Mouse (Mus musculus) CH12.LX (cell line): ENCODE data around the gene Ece1. TPM values are rescaled to one million over a fixed set of nuclear protein-coding genes. Genes with fewer than 3 reads are reported as not detected.

Experiments used
- DNase-seq: peaks from one replicate; pipeline ENCODE4 v3.0.0-alpha.2; 2013; ENCODE audit errors: extremely low read depth
- H3K27ac ChIP-seq: 2 replicates; pipeline ENCODE4 v1.5.1; 2012; ENCODE audit warnings: low read depth, mild to moderate bottlenecking, control low read depth, moderate library complexity; ENCODE audit not compliant: insufficient read depth
- H3K27me3 ChIP-seq: replicated peaks from 2 replicates; pipeline ENCODE3; 2012; ENCODE audit warnings: inconsistent platforms
- H3K36me3 ChIP-seq, 2 experiments: replicated peaks in 1 of 2; 2 replicates each; pipeline versions ENCODE3 to v1.6.1; 2012; ENCODE audit warnings: inconsistent platforms in 1 of 2, low read length in 1 of 2, mild to moderate bottlenecking in 1 of 2, mixed read lengths in 1 of 2, moderate library complexity in 1 of 2; ENCODE audit not compliant: control insufficient read depth in 1 of 2, insufficient read depth in 1 of 2
- H3K4me1 ChIP-seq, 2 experiments: 2 replicates each; pipeline ENCODE4 v1.6.1; 2012; ENCODE audit warnings: inconsistent platforms in 1 of 2, moderate library complexity in 1 of 2; ENCODE audit not compliant: insufficient read depth in 2 of 2, control insufficient read depth in 1 of 2
- H3K4me2 ChIP-seq: 2 replicates; pipeline ENCODE4 v1.6.1; 2012; ENCODE audit warnings: low read depth, mild to moderate bottlenecking, control low read depth; ENCODE audit not compliant: poor library complexity, insufficient read depth, severe bottlenecking
- H3K4me3 ChIP-seq, 3 experiments: fragments of 150-350 bp in 1 of 3; sonication (generic) in 1 of 3; replicated peaks in 1 of 3; 2 replicates each; pipeline versions ENCODE3 to v1.5.1; 2011 to 2012; ENCODE audit warnings: low read depth in 2 of 3, low read length in 2 of 3, mild to moderate bottlenecking in 2 of 3, moderate library complexity in 2 of 3, control low read depth in 1 of 3, improper control_type of control experiment in 1 of 3, inconsistent platforms in 1 of 3, mixed read lengths in 1 of 3; ENCODE audit not compliant: poor library complexity in 1 of 3
- H3K79me2 ChIP-seq: replicated peaks from 2 replicates; pipeline ENCODE4 v1.6.1; 2012; ENCODE audit warnings: mild to moderate bottlenecking, moderate library complexity; ENCODE audit not compliant: control insufficient read depth, poor library complexity, insufficient read depth, severe bottlenecking; ENCODE audit errors: extremely low read depth
- H3K9ac ChIP-seq: 2 replicates; pipeline ENCODE4 v1.6.1; 2012; ENCODE audit warnings: low read depth, mild to moderate bottlenecking, control low read depth, moderate library complexity; ENCODE audit not compliant: insufficient read depth
- H3K9me3 ChIP-seq: replicated peaks from 2 replicates; pipeline ENCODE3; 2012; ENCODE audit warnings: low read length, inconsistent platforms, mixed read lengths
- BHLHE40 ChIP-seq: IDR thresholded peaks from 2 replicates; pipeline ENCODE4 v1.6.1; 2011; ENCODE audit warnings: mild to moderate bottlenecking, low read depth, low read length, improper control_type of control experiment
- CHD2 ChIP-seq: IDR thresholded peaks from 2 replicates; pipeline ENCODE4 v1.6.1; 2011; ENCODE audit warnings: low read length, improper control_type of control experiment
- ELF1 ChIP-seq: IDR thresholded peaks from 2 replicates; pipeline ENCODE4 v1.6.1; 2014; ENCODE audit warnings: low read depth, mild to moderate bottlenecking, inconsistent platforms, low read length, improper control_type of control experiment
- EP300 ChIP-seq: IDR thresholded peaks from 2 replicates; pipeline ENCODE4 v1.6.1; 2011; ENCODE audit warnings: low read length, improper control_type of control experiment
- ETS1 ChIP-seq: conservative IDR thresholded peaks from 2 replicates; pipeline ENCODE4 v1.6.1; 2012; ENCODE audit warnings: low read depth, mild to moderate bottlenecking, inconsistent platforms, low read length, improper control_type of control experiment, moderate library complexity
- GABPA ChIP-seq: IDR thresholded peaks from 2 replicates; pipeline ENCODE4 v1.6.1; 2012; ENCODE audit warnings: low read depth, low read length, improper control_type of control experiment, inconsistent platforms; ENCODE audit not compliant: insufficient replicate concordance
- HCFC1 ChIP-seq: IDR thresholded peaks from 2 replicates; pipeline ENCODE4 v1.6.1; 2012; ENCODE audit warnings: low read depth, mild to moderate bottlenecking, inconsistent platforms, low read length, improper control_type of control experiment
- IRF4 ChIP-seq: IDR thresholded peaks from 2 replicates; pipeline ENCODE4 v1.6.1; 2014; ENCODE audit warnings: low read depth, mild to moderate bottlenecking, inconsistent platforms, low read length, improper control_type of control experiment
- JUN ChIP-seq: IDR thresholded peaks from 2 replicates; pipeline ENCODE4 v1.6.1; 2011; ENCODE audit warnings: low read depth, mild to moderate bottlenecking, low read length, improper control_type of control experiment, moderate library complexity; ENCODE audit not compliant: insufficient read depth
- JUND ChIP-seq: conservative IDR thresholded peaks from 2 replicates; pipeline ENCODE4 v1.6.1; 2011; ENCODE audit warnings: low read depth, low read length, improper control_type of control experiment
- KAT2A ChIP-seq: IDR thresholded peaks from 2 replicates; pipeline ENCODE4 v1.6.1; 2012; ENCODE audit warnings: low read length, improper control_type of control experiment, inconsistent platforms; ENCODE audit not compliant: insufficient replicate concordance
- MAFK ChIP-seq: IDR thresholded peaks from 2 replicates; pipeline ENCODE4 v1.6.1; 2011; ENCODE audit warnings: low read length, improper control_type of control experiment; ENCODE audit not compliant: insufficient replicate concordance
- MAZ ChIP-seq: IDR thresholded peaks from 2 replicates; pipeline ENCODE4 v1.6.1; 2012; ENCODE audit warnings: low read depth, mild to moderate bottlenecking, inconsistent platforms, low read length, improper control_type of control experiment, moderate library complexity
- MEF2A ChIP-seq: IDR thresholded peaks from 2 replicates; pipeline ENCODE4 v1.6.1; 2014; ENCODE audit warnings: low read depth, mild to moderate bottlenecking, inconsistent platforms, low read length, improper control_type of control experiment, borderline replicate concordance
- MXI1 ChIP-seq: IDR thresholded peaks from 2 replicates; pipeline ENCODE4 v1.6.1; 2011; ENCODE audit warnings: mild to moderate bottlenecking, low read depth, low read length, improper control_type of control experiment
- POLR2A ChIP-seq: IDR thresholded peaks from 2 replicates; pipeline ENCODE4 v1.6.1; 2011; ENCODE audit warnings: low read depth, mild to moderate bottlenecking, improper control_type of control experiment, low read length
- RCOR1 ChIP-seq: conservative IDR thresholded peaks from 2 replicates; pipeline ENCODE4 v1.6.1; 2012; ENCODE audit warnings: low read depth, mild to moderate bottlenecking, inconsistent platforms, low read length, improper control_type of control experiment
- SMC3 ChIP-seq: IDR thresholded peaks from 2 replicates; pipeline ENCODE4 v1.6.1; 2011; ENCODE audit warnings: low read depth, low read length, improper control_type of control experiment
- TCF12 ChIP-seq: IDR thresholded peaks from 2 replicates; pipeline ENCODE4 v1.6.1; 2014; ENCODE audit warnings: low read depth, mild to moderate bottlenecking, inconsistent platforms, low read length, improper control_type of control experiment
- UBTF ChIP-seq: IDR thresholded peaks from 2 replicates; pipeline ENCODE4 v1.6.1; 2012; ENCODE audit warnings: low read depth, mild to moderate bottlenecking, inconsistent platforms, low read length, improper control_type of control experiment, moderate library complexity
- USF1 ChIP-seq: IDR thresholded peaks from 2 replicates; pipeline ENCODE4 v1.6.1; 2014; ENCODE audit warnings: low read depth, mild to moderate bottlenecking, inconsistent platforms, low read length, improper control_type of control experiment
- ZC3H11A ChIP-seq: IDR thresholded peaks from 2 replicates; pipeline ENCODE4 v1.6.1; 2012; ENCODE audit warnings: low read depth, mild to moderate bottlenecking, inconsistent platforms, low read length, improper control_type of control experiment
- ZKSCAN1 ChIP-seq: IDR thresholded peaks from 2 replicates; pipeline ENCODE4 v1.6.1; 2012; ENCODE audit warnings: low read depth, inconsistent platforms, low read length, improper control_type of control experiment, borderline replicate concordance
- ZMIZ1 ChIP-seq: IDR thresholded peaks from 2 replicates; pipeline ENCODE4 v1.6.1; 2012; ENCODE audit warnings: low read depth, mild to moderate bottlenecking, inconsistent platforms, low read length, improper control_type of control experiment
- dilution Hi-C: fragments of 300-500 bp; cut with MboI; formaldehyde crosslinking; loops from 2 replicates; pipeline ENCODE4 v1.14.3; 2020; ENCODE audit warnings: low sequenced_read_pairs; ENCODE audit not compliant: extremely low pct_unique_long_range_greater_than_20kb, extremely low pct_ligation_motif_present
- in situ Hi-C: fragments of 300-500 bp; cut with MboI; formaldehyde crosslinking; loops from 3 replicates; pipeline ENCODE4 v1.14.3; 2019; ENCODE audit warnings: low sequenced_read_pairs, low pct_ligation_motif_present, low pct_unique_long_range_greater_than_20kb, mixed read lengths
- polyA plus RNA-seq: library from polyadenylated mRNA; unstranded; fragments of >175 nt; gene quantifications from 2 replicates; pipeline ENCODE4 v1.2.1, GENCODE M21; 2012; ENCODE audit warnings: low read depth; ENCODE audit not compliant: insufficient read length
- total RNA-seq, 2 experiments: library from RNA; depleted of rRNA; stranded (reverse); fragments of 300-350 nt in 1 of 2; fragments of >200 nt in 1 of 2; gene quantifications; 2 replicates each; pipeline ENCODE4 v1.2.3; 2012 to 2014

Gene Ece1
- total and polyA plus RNA-seq, 3 experiments, result 0.12 to 10.0 (median 0.16) TPM

DNA sequence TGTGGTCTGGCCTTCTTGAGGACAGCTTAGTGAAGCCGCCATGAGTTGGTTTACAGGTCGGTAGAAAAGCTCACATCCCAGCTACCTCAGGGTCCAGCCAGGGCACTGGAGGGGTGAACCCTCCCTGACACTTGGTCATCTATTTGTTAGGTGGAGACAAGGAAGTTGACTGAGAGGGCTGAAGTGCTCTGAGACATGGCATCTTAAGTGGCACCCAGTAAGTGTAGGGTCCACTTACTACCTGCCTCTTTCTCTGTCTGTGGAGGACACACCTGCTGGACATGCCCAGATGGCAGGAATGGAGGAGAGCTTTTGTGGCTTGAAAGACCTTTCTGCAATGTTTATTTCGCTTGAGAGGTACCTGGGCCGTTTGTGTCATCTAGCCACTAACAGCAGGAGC, 46.9 kb downstream of the Ece1 start:
- Histone ChIP-seq H3K9ac (no peak overlapping the region), H3K79me2 (no peaks in the 10 kb centered on the region), H3K4me3 (no peak overlapping the region), H3K36me3 (no peaks in the 10 kb centered on the region), H3K27me3 (peaks cover 65% of the 10 kb centered on the region), H3K9me3 (no peaks in the 10 kb centered on the region), H3K27ac (no peak overlapping the region), H3K4me1 (peaks cover 8 to 12% of the 10 kb centered on the region in 2 experiments), H3K4me2 (no peak overlapping the region)
- in situ Hi-C loops (no loop called here), dilution Hi-C loops (no loop called here)
- TF ChIP-seq MAFK (no peak), JUN (no peak), MAZ (no peak), KAT2A (no peak), HCFC1 (no peak), JUND (no peak), SMC3 (no peak), UBTF (no peak), ZMIZ1 (no peak), ZKSCAN1 (no peak), ELF1 (no peak)
- no peak for DNase-seq

DNA sequence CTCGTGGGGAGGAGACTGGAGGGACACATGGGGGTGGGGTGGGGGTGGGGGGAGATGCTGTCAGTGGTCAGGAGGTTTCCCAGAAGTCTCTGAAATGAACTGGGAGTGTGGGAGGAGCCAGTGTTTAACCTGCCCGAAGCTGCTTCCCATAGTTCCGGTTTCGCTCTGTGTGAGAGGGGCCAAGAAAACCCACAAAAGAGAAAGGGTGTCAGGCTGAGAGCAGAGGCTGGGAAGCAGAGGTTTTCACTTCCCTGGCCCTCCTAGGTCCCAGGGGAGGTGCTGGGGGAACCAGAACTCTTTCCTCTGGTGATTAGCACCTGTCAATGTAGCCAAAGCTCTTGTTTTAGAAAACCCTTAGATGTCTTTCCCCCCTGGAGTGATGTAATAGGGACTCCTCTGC, 47.4 kb downstream of the Ece1 start:
- Histone ChIP-seq H3K4me3 (no peak overlapping the region), H3K27me3 (peaks cover 69% of the 10 kb centered on the region), H3K36me3 (no peaks in the 10 kb centered on the region), H3K27ac (no peak overlapping the region), H3K9ac (no peak overlapping the region), H3K79me2 (no peaks in the 10 kb centered on the region), H3K9me3 (no peaks in the 10 kb centered on the region)
- dilution Hi-C loops (no loop called here), in situ Hi-C loops (no loop called here)
- DNase-seq, result peak; percentile 69
- TF ChIP-seq RCOR1 (0 out of 2 replicates have a peak, but pooled peaks have one; percentile 44), MXI1 (no peak), TCF12 (peak; percentile 31; the same call in 1 of the 2 replicates), MEF2A (0 out of 2 replicates have a peak, but pooled peaks have one; percentile 35), ETS1 (peak; percentile 55), POLR2A (no peak), ELF1 (0 out of 2 replicates have a peak, but pooled peaks have one; percentile 22), CHD2 (peak; percentile 15; the same call in 1 of the 2 replicates), USF1 (no peak), MAZ (0 out of 2 replicates have a peak, but pooled peaks have one; percentile 15), EP300 (peak; percentile 75), ZC3H11A (no peak), KAT2A (0 out of 2 replicates have a peak, but pooled peaks have one; percentile 30), BHLHE40 (peak; percentile 66), IRF4 (peak; percentile 60; the same call in 1 of the 2 replicates), GABPA (no peak)
- TF ChIP-seq, all 38 proteins: peak for 11
- Histone ChIP-seq H3K4me2 (no peak overlapping the region), H3K4me1 (peaks cover 8 to 12% of the 10 kb centered on the region in 2 experiments)
